Mouse (Mus musculus): ENCODE data around the gene Smad3.

GRCm38 (mm10) chr9:63791275-63791674 is 33.5 kb upstream of the Smad3 start:
- TF ChIP-seq CTCF (IDR thresholded peaks at IDR 0.05; ENCODE audit: control insufficient read depth, insufficient read depth, low read length) (no peak), POLR2A (IDR thresholded peaks at IDR 0.05; ENCODE audit: borderline replicate concordance, control insufficient read depth, low read depth, low read length) (no peak)

Data from bone marrow, adult 2 months (tissue).